Comparison of ENCODE assay signal across 13 mouse cellular contexts in genomic region chr11:21824941-21825340, GRCm38 (mm10).
"Had no signal": no experiment of that assay in that cellular context is flagged by ENCODE, and none has a peak within 500 bp of the region (broad histone marks: within the 10 kb centered on the region; RNA-seq: fewer than 3 reads in every experiment).

No protein-coding gene starts in this region.

- DNase-seq: lung, adult 18-20 months; lung, embryonic 14.5 days; lung, postnatal 10 days; lung, postnatal 4 days; midbrain, embryonic 14.5 days; retina, postnatal 1 day; right cerebral cortex, adult 18-20 months; right cerebral cortex, postnatal 25 days; right cerebral cortex, postnatal 4 days; spleen, adult 18-20 months; thymus, adult 18-20 months; thymus, postnatal 14 days; thymus, postnatal 36 days had no signal
